Mouse (Mus musculus): ENCODE measurements around the gene Lgalsl. TPM values are rescaled to one million over a fixed set of nuclear protein-coding genes. Genes with fewer than 3 reads are reported as not detected.

Gene Lgalsl
- polyA plus RNA-seq, 1 experiment from 2014 or later = 39.7 TPM

GRCm38 (mm10) chr11:20821351-20821750 is 9.5 kb downstream of the Lgalsl start:
- WGBS = 82% methylated on average over 7 of the region's 7 CpGs
- no peak for ATAC-seq
- H3K9ac ChIP-seq = no peak overlapping the region

GRCm38 (mm10) chr11:20813901-20814523 is 16.8 kb downstream of the Lgalsl start:
- Histone ChIP-seq H3K9ac (no peak overlapping the region), H3K4me3 (replicated peaks) (no peak overlapping the region), H3K27me3 (replicated peaks) (no peaks in the 10 kb centered on the region), H3K4me1 (replicated peaks) (no peaks in the 10 kb centered on the region), H3K4me2 (replicated peaks) (no peak overlapping the region), H3K27ac (no peak overlapping the region), H3K36me3 (no peaks in the 10 kb centered on the region), H3K9me3 (no peaks in the 10 kb centered on the region)
- ATAC-seq = peak; percentile 84
- 78% methylated on average over 6 of the region's 6 CpGs for WGBS

More at GRCm38 (mm10) chr11:20821351-20821750, 9.5 kb downstream of the Lgalsl start:
- Histone ChIP-seq H3K36me3 (peaks cover 2% of the 10 kb centered on the region; the same call in 1 of the 2 replicates), H3K4me2 (replicated peaks) (no peak overlapping the region), H3K27ac (no peak overlapping the region), H3K9me3 (no peaks in the 10 kb centered on the region), H3K4me1 (replicated peaks) (no peaks in the 10 kb centered on the region), H3K27me3 (replicated peaks) (no peaks in the 10 kb centered on the region), H3K4me3 (replicated peaks) (no peak overlapping the region)

- no peaks in the 10 kb centered on the region for H3K36me3 ChIP-seq
- H3K9ac ChIP-seq = no peak overlapping the region
- no peaks in the 10 kb centered on the region for H3K9me3 ChIP-seq
- WGBS = 73% methylated on average over 5 of the region's 5 CpGs
- no peak overlapping the region for H3K4me3 ChIP-seq (replicated peaks)
- no peaks in the 10 kb centered on the region for H3K27me3 ChIP-seq (replicated peaks)
- ATAC-seq = no peak
- H3K27ac ChIP-seq = no peak overlapping the region
- no peaks in the 10 kb centered on the region for H3K4me1 ChIP-seq (replicated peaks)
- H3K4me2 ChIP-seq (replicated peaks) = no peak overlapping the region
Measured at GRCm38 (mm10) chr11:20812153-20812887, 18.5 kb downstream of the Lgalsl start.

- no peak overlapping the region for H3K4me3 ChIP-seq (replicated peaks)
- 75% methylated on average over 5 of the region's 5 CpGs for WGBS
- H3K9me3 ChIP-seq = no peaks in the 10 kb centered on the region
- H3K27ac ChIP-seq = no peak overlapping the region
- H3K4me2 ChIP-seq (replicated peaks) = no peak overlapping the region
- no peaks in the 10 kb centered on the region for H3K27me3 ChIP-seq (replicated peaks)
- peak; percentile 42; the same call in 1 of the 2 replicates for ATAC-seq
- H3K36me3 ChIP-seq = no peaks in the 10 kb centered on the region
- H3K9ac ChIP-seq = no peak overlapping the region
- no peaks in the 10 kb centered on the region for H3K4me1 ChIP-seq (replicated peaks)
Measured at GRCm38 (mm10) chr11:20806659-20807058, 24.2 kb downstream of the Lgalsl start.

GRCm38 (mm10) chr11:20805604-20806249 is 25.1 kb downstream of the Lgalsl start:
- WGBS = 30% methylated on average over 4 of the region's 4 CpGs
- Histone ChIP-seq H3K4me1 (replicated peaks) (no peaks in the 10 kb centered on the region), H3K9me3 (no peaks in the 10 kb centered on the region), H3K27ac (0 out of 2 replicates have a peak overlapping the region, but pooled peaks have one; percentile 33), H3K4me3 (replicated peaks) (no peak overlapping the region), H3K9ac (no peak overlapping the region), H3K27me3 (replicated peaks) (no peaks in the 10 kb centered on the region), H3K4me2 (replicated peaks) (no peak overlapping the region), H3K36me3 (no peaks in the 10 kb centered on the region)
- ATAC-seq = peak; percentile 80

- Histone ChIP-seq H3K27ac (no peak overlapping the region), H3K27me3 (replicated peaks) (no peaks in the 10 kb centered on the region), H3K4me1 (replicated peaks) (no peaks in the 10 kb centered on the region), H3K36me3 (no peaks in the 10 kb centered on the region), H3K4me2 (replicated peaks) (no peak overlapping the region), H3K9ac (no peak overlapping the region), H3K9me3 (no peaks in the 10 kb centered on the region), H3K4me3 (replicated peaks) (no peak overlapping the region)
- ATAC-seq = no peak
- 90% methylated on average over 4 of the region's 4 CpGs for WGBS
Measured at GRCm38 (mm10) chr11:20804416-20804815, 26.4 kb downstream of the Lgalsl start.

- Histone ChIP-seq H3K27ac (peak overlapping the region; percentile 37; the same call in 1 of the 2 replicates), H3K4me2 (replicated peaks) (no peak overlapping the region; the same call in 1 of the 2 replicates), H3K27me3 (replicated peaks) (0 out of 2 replicates have a peak, but pooled peaks cover 3% of the 10 kb centered on the region), H3K4me1 (replicated peaks) (no peaks in the 10 kb centered on the region), H3K4me3 (replicated peaks) (no peak overlapping the region), H3K9me3 (no peaks in the 10 kb centered on the region), H3K9ac (no peak overlapping the region), H3K36me3 (no peaks in the 10 kb centered on the region)
- peak; percentile 87 for ATAC-seq
- WGBS = 28% methylated on average over 14 of the region's 14 CpGs
Measured at GRCm38 (mm10) chr11:20800277-20801092, 30.4 kb downstream of the Lgalsl start.

GRCm38 (mm10) chr11:20797841-20798240 is 33.0 kb downstream of the Lgalsl start:
- Histone ChIP-seq H3K4me1 (replicated peaks) (no peaks in the 10 kb centered on the region), H3K9ac (no peak overlapping the region), H3K36me3 (no peaks in the 10 kb centered on the region), H3K4me3 (replicated peaks) (no peak overlapping the region), H3K27ac (no peak overlapping the region), H3K4me2 (replicated peaks) (no peak overlapping the region), H3K27me3 (replicated peaks) (0 out of 2 replicates have a peak, but pooled peaks cover 3% of the 10 kb centered on the region), H3K9me3 (no peaks in the 10 kb centered on the region)
- no peak for ATAC-seq
- 89% methylated on average over 6 of the region's 6 CpGs for WGBS

- H3K4me3 ChIP-seq (replicated peaks) = no peak overlapping the region
- H3K9me3 ChIP-seq = no peaks in the 10 kb centered on the region
- H3K4me1 ChIP-seq (replicated peaks) = 0 out of 2 replicates have a peak, but pooled peaks cover 3% of the 10 kb centered on the region
- 0 out of 2 replicates have a peak, but pooled peaks cover 3% of the 10 kb centered on the region for H3K27me3 ChIP-seq (replicated peaks)
- ATAC-seq = no peak
- H3K9ac ChIP-seq = no peak overlapping the region
- WGBS = 60% methylated on average over 2 of the region's 2 CpGs
- no peak overlapping the region for H3K27ac ChIP-seq
- no peaks in the 10 kb centered on the region for H3K36me3 ChIP-seq
- H3K4me2 ChIP-seq (replicated peaks) = no peak overlapping the region
Measured at GRCm38 (mm10) chr11:20795466-20795865, 35.4 kb downstream of the Lgalsl start.

- no peak overlapping the region for H3K9ac ChIP-seq
- 0 out of 2 replicates have a peak, but pooled peaks cover 3% of the 10 kb centered on the region for H3K27me3 ChIP-seq (replicated peaks)
- H3K27ac ChIP-seq = no peak overlapping the region
- H3K4me3 ChIP-seq (replicated peaks) = no peak overlapping the region
- 0 out of 2 replicates have a peak, but pooled peaks cover 3% of the 10 kb centered on the region for H3K4me1 ChIP-seq (replicated peaks)
- 46% methylated on average over 11 of the region's 11 CpGs for WGBS
- H3K9me3 ChIP-seq = no peaks in the 10 kb centered on the region
- H3K4me2 ChIP-seq (replicated peaks) = no peak overlapping the region
- no peaks in the 10 kb centered on the region for H3K36me3 ChIP-seq
- no peak for ATAC-seq
Measured at GRCm38 (mm10) chr11:20794913-20795254, 36.0 kb downstream of the Lgalsl start.

- peak; percentile 88 for ATAC-seq
- Histone ChIP-seq H3K36me3 (no peaks in the 10 kb centered on the region), H3K4me2 (replicated peaks) (no peak overlapping the region), H3K4me1 (replicated peaks) (0 out of 2 replicates have a peak, but pooled peaks cover 3% of the 10 kb centered on the region), H3K9me3 (no peaks in the 10 kb centered on the region), H3K4me3 (replicated peaks) (no peak overlapping the region), H3K27ac (no peak overlapping the region), H3K9ac (no peak overlapping the region), H3K27me3 (replicated peaks) (0 out of 2 replicates have a peak, but pooled peaks cover 3% of the 10 kb centered on the region)
- WGBS = 36% methylated on average over 10 of the region's 10 CpGs
Measured at GRCm38 (mm10) chr11:20794196-20794912, 36.5 kb downstream of the Lgalsl start.

All from intestine, embryonic 15.5 days (tissue).